Mouse (Mus musculus) small intestine, adult 10 weeks (tissue): Measurements from ENCODE around the gene Gpr152. TPM values are rescaled to one million over a fixed set of nuclear protein-coding genes. Genes with fewer than 3 reads are reported as not detected.

Experiments used
- polyA plus RNA-seq: library from polyadenylated mRNA; stranded (reverse); fragments of 350-450 nt; fragmentation: Illumina TruSeq; extraction: RNeasy Lipid Tissue Mini Kit (QIAGEN cat#74804); gene quantifications from one replicate; pipeline ENCODE4 v1.2.3, GENCODE M21; 2014; ENCODE audit warnings: low replicate concordance

Gene Gpr152
- polyA plus RNA-seq = not detected

GRCm38 (mm10) chr19:4139446-4139845 is at the start of gene Gpr152:
Gene Gpr152, plus strand, starts transcription at chr19:4139787.

GRCm38 (mm10) chr19:4096642-4097440 is 42.7 kb upstream of the Gpr152 start, which contains the start of gene Cdk2ap2:
Gene Cdk2ap2, plus strand, starts transcription at chr19:4097182.

DNA sequence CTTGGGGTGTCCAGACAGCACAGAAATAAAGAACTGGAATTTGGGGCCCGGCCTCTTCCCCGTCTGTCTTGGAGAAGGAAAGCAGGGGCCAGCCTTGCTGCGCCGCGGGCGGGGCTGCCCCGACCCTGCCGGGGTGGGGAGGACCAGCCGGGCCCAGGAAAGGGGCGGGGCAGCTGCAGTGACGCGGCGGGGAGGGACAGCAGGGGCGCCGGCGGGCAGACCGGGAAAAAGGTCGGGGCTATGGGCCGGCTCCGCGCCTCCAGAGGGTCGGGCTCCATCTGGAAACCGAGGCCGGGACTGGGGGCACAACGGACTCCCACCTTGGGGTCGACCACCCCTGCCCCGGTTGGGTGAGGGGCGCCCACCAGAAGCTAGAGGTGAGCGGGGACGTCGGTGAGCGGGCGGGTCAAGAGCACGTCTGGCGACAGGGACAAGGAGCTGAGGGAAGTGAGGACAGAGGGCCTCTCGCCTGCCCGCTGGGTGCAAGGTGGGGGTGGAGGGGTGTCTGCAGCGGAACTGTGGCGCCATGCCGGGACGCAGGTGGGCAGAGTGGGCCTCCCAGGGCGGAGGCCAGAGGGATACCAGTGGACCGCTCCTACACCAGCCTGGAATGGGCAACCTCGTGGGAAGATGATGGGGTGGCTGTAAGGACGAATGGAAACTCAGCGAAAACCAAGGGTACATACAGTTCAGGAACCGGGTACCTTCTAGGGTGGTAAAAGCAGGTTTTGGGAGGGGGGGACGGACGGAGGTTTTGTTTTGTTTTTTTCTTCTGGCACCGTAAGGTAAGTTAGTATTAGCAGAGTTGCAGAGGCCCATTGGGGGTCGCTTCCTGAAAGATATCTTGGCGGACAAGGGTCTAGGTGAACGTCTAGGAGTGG is 39.5 kb upstream of the Gpr152 start, which contains the start of gene Pitpnm1:
Gene Pitpnm1, plus strand, starts transcription at position 162 of the 881 bp plus-strand sequence.

GRCm38 (mm10) chr19:4125741-4126696 is 13.6 kb upstream of the Gpr152 start, which contains the start of gene Aip:
Gene Aip, minus strand, starts transcription at chr19:4125858.

DNA sequence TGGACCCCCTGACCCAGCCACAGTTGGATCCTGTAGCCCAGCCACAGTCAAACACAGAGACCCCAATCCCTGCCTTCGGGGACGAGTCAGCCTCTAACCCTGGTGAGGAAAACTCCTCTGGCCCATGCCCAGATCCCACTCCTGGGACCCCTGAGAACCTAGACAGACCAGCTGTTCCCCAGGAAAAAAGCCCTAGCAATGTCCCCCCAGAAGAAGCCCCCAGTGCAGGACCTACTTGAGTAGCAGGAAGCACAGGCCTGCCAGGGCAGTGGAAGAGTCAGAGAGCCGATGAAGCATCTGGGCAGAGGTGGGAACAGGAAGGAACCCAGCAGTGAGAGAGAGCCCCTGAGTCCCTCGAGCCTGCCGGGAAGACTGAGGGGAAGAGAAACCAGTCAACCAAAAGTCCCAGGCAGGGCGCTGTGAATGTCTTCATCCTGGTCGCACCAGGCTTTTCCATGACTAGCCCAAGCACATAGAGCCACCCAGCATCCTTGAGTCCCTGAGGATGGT is 4.2 kb downstream of the Gpr152 start, which contains the start of gene Cabp4:
Gene Cabp4, minus strand, starts transcription at position 275 of the 510 bp plus-strand sequence.

GRCm38 (mm10) chr19:4148491-4148806 is 8.9 kb downstream of the Gpr152 start, which contains the start of gene Coro1b:
Gene Coro1b, plus strand, starts transcription at chr19:4148619.

GRCm38 (mm10) chr19:4153232-4153654 is 13.7 kb downstream of the Gpr152 start, which contains the start of gene Ptprcap:
Gene Ptprcap, plus strand, starts transcription at chr19:4153604.

DNA sequence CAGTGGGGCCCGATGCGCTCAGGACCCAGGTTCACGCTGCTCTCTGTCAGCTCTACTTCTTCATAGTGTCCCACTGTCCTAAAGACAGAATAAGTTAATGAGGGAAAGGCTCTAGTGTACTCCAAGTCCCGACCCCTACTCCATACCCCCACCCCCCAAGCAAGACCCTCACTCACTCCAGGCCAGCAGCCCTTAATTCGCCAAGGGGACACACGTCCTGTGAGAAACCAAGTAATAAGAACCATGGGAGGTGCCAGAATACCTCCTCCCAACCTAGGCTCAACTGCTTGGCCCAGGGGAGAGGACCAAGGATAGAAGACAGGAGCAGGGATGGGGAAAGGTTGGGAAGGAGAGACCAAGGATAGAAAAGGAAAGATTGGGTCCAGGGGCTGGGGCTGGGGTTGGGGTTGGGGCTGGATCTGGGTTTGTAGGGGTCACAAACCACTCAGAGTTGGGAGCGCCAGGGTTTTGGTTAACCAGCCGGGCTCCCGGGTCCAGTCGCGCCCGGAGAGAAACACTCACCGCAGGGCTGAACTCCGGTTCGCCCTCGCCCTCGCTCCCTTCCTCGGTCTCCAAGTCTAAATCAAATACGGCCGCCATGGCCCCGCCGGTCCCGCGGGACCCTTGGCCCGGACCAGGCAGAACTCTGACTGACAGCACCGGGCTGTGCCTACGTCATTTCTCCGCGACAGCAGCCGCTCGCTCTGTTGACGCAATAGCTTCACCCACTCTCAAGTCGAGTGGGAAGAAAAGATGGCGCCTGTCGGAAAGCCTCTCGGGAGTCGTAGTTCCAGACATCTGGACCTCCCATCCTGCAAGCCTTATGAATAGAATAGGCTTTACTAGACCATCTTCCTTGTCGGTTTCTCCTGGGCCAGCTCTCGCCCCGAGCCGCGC is 23.3 kb downstream of the Gpr152 start, which contains the start of gene Rps6kb2:
Gene Rps6kb2, minus strand, starts transcription at position 709 of the 897 bp plus-strand sequence.

DNA sequence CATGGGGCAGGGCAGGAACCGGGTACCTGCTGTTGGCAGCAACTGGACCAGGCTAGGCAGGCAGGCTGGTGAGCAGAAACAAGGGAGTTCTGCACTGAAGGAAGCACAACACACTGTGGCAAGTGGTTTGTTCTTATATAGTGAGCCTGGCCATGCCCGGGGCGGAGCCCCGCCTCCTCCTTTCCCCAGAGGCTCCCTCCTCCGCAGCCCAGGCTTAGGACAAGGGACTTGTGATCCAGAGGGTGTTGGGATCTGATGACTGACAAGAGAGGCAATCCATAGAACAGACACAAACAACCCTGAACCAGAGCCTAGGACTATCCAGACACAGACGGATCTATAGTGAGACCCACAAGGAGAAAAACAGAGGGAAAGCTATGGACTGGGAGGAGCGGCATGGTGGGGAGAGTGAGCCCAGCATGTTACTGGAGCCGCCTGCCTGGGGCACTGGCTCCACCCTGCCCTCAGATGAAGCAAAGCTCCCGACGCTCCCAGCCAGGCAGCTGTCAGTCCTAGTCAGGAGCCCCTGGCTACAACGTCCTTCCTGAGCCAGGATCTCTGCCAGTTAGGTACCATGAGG is 35.9 kb downstream of the Gpr152 start, which contains the start of gene Carns1:
Gene Carns1, minus strand, starts transcription at position 112 of the 580 bp plus-strand sequence.

DNA sequence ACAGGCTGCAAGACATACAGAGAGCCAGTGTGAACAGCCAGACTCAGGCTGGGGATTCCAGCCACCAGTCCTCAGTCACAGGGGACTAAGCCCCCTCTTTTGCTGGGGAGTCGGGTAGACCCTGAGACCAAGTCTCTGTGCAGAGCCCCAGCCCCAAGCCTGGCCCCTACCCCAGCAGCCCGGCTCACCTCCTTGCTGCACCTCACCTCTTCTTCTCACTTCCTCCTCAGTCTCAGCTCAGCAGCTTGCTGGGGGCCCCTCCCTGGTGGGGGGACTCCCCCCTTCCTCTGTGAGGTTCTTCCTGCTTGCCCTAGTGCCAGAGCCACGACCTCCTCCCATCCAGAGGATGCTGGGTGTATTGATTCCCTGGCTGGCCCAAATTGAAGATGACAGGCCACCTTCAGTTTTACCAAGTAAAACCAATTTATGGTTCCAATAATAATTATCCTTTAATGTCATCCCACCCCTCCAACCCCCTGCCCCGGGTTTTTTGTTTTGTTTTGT is 51.3 kb downstream of the Gpr152 start, which contains the start of gene Tbc1d10c:
Gene Tbc1d10c, minus strand, starts transcription at position 454 of the 504 bp plus-strand sequence.

DNA sequence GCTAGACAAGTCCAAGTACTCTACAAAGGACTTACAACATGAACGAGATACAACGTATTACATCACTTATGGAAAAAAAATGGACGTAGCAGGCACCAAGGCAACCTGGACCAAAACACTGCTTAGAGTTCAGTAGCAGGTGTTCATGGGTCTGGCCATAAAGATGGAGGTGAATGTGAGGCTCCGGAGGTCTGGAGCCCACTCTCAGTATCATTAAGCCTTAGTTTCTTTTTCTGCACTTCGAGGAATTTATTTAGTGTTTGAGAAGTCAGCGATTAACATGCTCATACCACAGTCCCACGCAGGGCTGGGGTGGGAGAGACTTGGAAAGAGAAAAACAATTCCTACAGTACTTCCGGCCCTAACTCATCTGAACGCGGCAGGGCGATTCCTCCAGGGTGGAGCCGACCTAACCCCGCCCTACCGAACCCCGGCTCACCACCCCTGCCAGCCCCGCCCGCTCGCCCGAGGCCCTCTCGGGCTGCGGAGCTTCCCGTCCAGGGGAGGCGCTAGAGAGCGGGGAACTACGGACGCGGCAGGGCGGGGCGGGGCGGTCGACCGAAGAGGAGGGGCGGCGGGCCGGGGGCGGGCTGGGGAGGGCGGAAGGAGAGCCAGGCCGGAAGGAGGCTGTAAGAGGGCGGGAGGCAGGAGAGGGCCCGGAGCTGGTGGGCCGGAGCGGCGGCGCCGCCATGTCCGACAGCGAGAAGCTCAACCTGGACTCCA is 52.1 kb downstream of the Gpr152 start, which contains the start of gene Ppp1ca:
Gene Ppp1ca, plus strand, starts transcription at position 538 of the 723 bp plus-strand sequence.

Other genes starting within 250 kb of the Gpr152 start
- 1.8 TPM for gene Tcirg1, start 232.7 kb upstream of the Gpr152 start, polyA plus RNA-seq
- gene Ndufs8, start 227.0 kb upstream of the Gpr152 start, polyA plus RNA-seq = 0.63 TPM
- 1.9 TPM for gene Aldh3b1, start 210.0 kb upstream of the Gpr152 start, polyA plus RNA-seq
- 0.33 TPM for gene Unc93b1, start 204.6 kb upstream of the Gpr152 start, polyA plus RNA-seq
- gene Aldh3b3, start 181.1 kb upstream of the Gpr152 start, polyA plus RNA-seq = not detected
- gene Aldh3b2, start 167.5 kb upstream of the Gpr152 start, polyA plus RNA-seq = not detected
- gene Acy3, start 153.2 kb upstream of the Gpr152 start, polyA plus RNA-seq = 5.0 TPM
- not detected for gene Tbx10, start 147.0 kb upstream of the Gpr152 start, polyA plus RNA-seq
- not detected for gene Nudt8, start 139.2 kb upstream of the Gpr152 start, polyA plus RNA-seq
- gene Gm49405, start 139.2 kb upstream of the Gpr152 start, polyA plus RNA-seq = 0.19 TPM
- not detected for gene Doc2g, start 136.5 kb upstream of the Gpr152 start, polyA plus RNA-seq
- gene Ndufv1, start 127.0 kb upstream of the Gpr152 start, polyA plus RNA-seq = 2.5 TPM
- 15.3 TPM for gene Gstp1, start 101.8 kb upstream of the Gpr152 start, polyA plus RNA-seq
- gene Gstp2, start 93.8 kb upstream of the Gpr152 start, polyA plus RNA-seq = 8.5 TPM
- not detected for gene Gstp3, start 80.2 kb upstream of the Gpr152 start, polyA plus RNA-seq
- gene Cabp2, start 58.2 kb upstream of the Gpr152 start, polyA plus RNA-seq = not detected
- 2.9 TPM for gene Cdk2ap2, start 42.6 kb upstream of the Gpr152 start, polyA plus RNA-seq
- gene Pitpnm1, start 39.8 kb upstream of the Gpr152 start, polyA plus RNA-seq = 0.93 TPM
- not detected for gene Aip, start 13.9 kb upstream of the Gpr152 start, polyA plus RNA-seq
- gene Cabp4, start 4.2 kb downstream of the Gpr152 start, polyA plus RNA-seq = 0.71 TPM
- 9.9 TPM for gene Coro1b, start 8.8 kb downstream of the Gpr152 start, polyA plus RNA-seq
- 1.9 TPM for gene Ptprcap, start 13.8 kb downstream of the Gpr152 start, polyA plus RNA-seq
- 1.9 TPM for gene Rps6kb2, start 23.6 kb downstream of the Gpr152 start, polyA plus RNA-seq
- gene Carns1, start 35.7 kb downstream of the Gpr152 start, polyA plus RNA-seq = 0.67 TPM
- gene Tbc1d10c, start 51.5 kb downstream of the Gpr152 start, polyA plus RNA-seq = 0.56 TPM
- gene Ppp1ca, start 52.3 kb downstream of the Gpr152 start, polyA plus RNA-seq = 39.0 TPM
- 1.7 TPM for gene Rad9a, start 61.9 kb downstream of the Gpr152 start, polyA plus RNA-seq
- gene Clcf1, start 74.5 kb downstream of the Gpr152 start, polyA plus RNA-seq = 0.33 TPM
- gene AC109138.7, start 74.6 kb downstream of the Gpr152 start, polyA plus RNA-seq = not detected
- gene Pold4, start 92.1 kb downstream of the Gpr152 start, polyA plus RNA-seq = not detected
- gene Ssh3, start 129.4 kb downstream of the Gpr152 start, polyA plus RNA-seq = 4.9 TPM
- not detected for gene Ankrd13d, start 143.3 kb downstream of the Gpr152 start, polyA plus RNA-seq
- gene Grk2, start 166.4 kb downstream of the Gpr152 start, polyA plus RNA-seq = 13.4 TPM